Mouse (Mus musculus): ENCODE data around the gene Atf2.
"Not testable (repeated sequence)": the region's sequence is repeated elsewhere in the genome, so short reads cannot be mapped to it uniquely, and the experiment has no call there.

DNA sequence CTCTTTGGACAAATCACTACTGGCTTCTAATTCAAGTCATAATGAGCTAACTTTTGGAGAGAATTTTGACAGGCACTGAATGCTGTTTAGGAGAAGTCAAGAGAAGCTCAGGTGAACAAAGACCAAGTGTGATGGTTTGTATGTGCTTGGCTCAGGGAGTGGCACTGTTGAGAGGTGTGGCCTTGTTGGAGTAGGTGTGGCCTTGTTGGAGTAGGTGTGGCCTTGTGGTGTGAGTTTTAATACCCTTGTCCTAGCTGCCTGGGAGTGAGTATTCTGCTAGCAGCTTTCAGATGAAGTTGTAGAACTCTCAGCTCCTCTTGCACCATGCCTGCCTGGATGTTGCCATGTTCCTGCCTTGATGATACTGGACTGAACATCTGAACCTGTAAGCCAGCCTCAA, 12.2 kb upstream of the Atf2 start:
- not testable (repeated sequence) for TF ChIP-seq CTCF, EP300 (IDR thresholded peaks at IDR 0.05; ENCODE audit: low read depth)
